In the genomic region with DNA sequence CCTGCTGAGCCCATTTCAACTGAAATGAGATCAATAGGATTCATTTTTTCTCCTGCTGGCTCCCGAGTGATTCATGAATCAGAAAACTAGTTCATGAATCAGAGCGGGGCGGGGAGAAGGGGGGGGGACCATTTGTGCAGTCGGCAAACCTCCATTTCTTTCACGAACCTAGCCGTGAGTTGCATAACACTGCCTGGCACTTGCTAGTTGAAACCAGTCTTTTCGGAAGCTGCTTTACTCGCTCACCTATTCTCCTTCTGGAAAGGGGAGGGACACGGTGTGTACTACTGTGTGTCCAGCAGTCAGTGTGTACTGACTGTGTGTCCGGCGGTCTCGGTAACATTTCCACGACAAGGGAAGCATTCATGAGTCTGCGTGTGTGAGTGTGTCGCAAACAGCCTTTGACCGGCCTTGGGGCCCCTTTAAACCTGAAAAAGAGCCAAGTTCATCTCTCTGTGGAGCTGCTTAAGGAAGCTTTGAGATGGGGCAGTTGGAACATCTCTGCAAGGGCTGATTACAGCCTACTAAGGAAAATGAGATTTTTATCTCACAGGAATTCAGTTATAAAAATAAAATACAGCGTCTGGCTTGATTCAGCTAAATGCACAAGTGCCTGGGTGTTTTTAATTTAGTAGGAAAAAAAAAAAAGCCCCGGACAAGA, we compare ENCODE assay signal across 8 mouse cellular contexts.
A peak's percentile ranks its signal among the peaks of the same experiment; 100 is the strongest.
DNase-seq lines count a peak whose midpoint lies in the region; ATAC-seq and TF ChIP-seq lines count a peak whose summit lies in the region.

No protein-coding gene starts in this region.

- 19% methylated on average over 18 of the region's 18 CpGs for WGBS in hindbrain, embryonic 14.5 days
- WGBS in lung, postnatal 0 days = 6% methylated on average over 18 of the region's 18 CpGs

- H3K27ac ChIP-seq in hindbrain, embryonic 14.5 days = peak overlapping the region; percentile 98
- H3K27ac ChIP-seq in lung, postnatal 0 days (ENCODE audit: low read length) = peak overlapping the region; percentile 97

- H3K4me2 ChIP-seq in hindbrain, embryonic 14.5 days (replicated peaks) = peak overlapping the region; percentile 42
- H3K4me2 ChIP-seq in lung, postnatal 0 days (replicated peaks; ENCODE audit: low read depth, low read length) = peak overlapping the region; percentile 40

- no peak for TF ChIP-seq CTCF in lung, postnatal 0 days (IDR thresholded peaks at IDR 0.05)

- H3K36me3 ChIP-seq in hindbrain, embryonic 14.5 days (replicated peaks; ENCODE audit: control insufficient read depth, insufficient read depth) = no peaks in the 10 kb centered on the region
- H3K36me3 ChIP-seq in lung, postnatal 0 days (ENCODE audit: insufficient read depth, low read length) = no peaks in the 10 kb centered on the region

- ATAC-seq in hindbrain, embryonic 14.5 days (ENCODE audit: low FRiP score) = no peak
- ATAC-seq in lung, postnatal 0 days = peak; percentile 6

- no peaks in the 10 kb centered on the region for H3K27me3 ChIP-seq in hindbrain, embryonic 14.5 days (ENCODE audit: control insufficient read depth, insufficient read depth, low read length)
- no peaks in the 10 kb centered on the region for H3K27me3 ChIP-seq in lung, postnatal 0 days (replicated peaks; ENCODE audit: insufficient read depth, low read length)

- TF ChIP-seq EP300 in lung, postnatal 0 days (IDR thresholded peaks at IDR 0.05) = peak; percentile 67

- H3K9me3 ChIP-seq in hindbrain, embryonic 14.5 days (ENCODE audit: control insufficient read depth, low read length) = no peaks in the 10 kb centered on the region
- H3K9me3 ChIP-seq in lung, postnatal 0 days (ENCODE audit: low read length) = no peaks in the 10 kb centered on the region

- peaks cover 77% of the 10 kb centered on the region for H3K4me1 ChIP-seq in hindbrain, embryonic 14.5 days (replicated peaks; ENCODE audit: control insufficient read depth, insufficient read depth, low read length)
- peaks cover 69% of the 10 kb centered on the region for H3K4me1 ChIP-seq in lung, postnatal 0 days (ENCODE audit: insufficient read depth, low read depth, low read length)

- H3K9ac ChIP-seq in hindbrain, embryonic 14.5 days = peak overlapping the region; percentile 52
- H3K9ac ChIP-seq in lung, postnatal 0 days (replicated peaks; ENCODE audit: low read depth) = peak overlapping the region; percentile 32; the same call in 1 of the 2 replicates

- no peak overlapping the region for H3K4me3 ChIP-seq in hindbrain, embryonic 14.5 days (replicated peaks; ENCODE audit: low read length)
- no peak overlapping the region; the same call in 1 of the 2 replicates for H3K4me3 ChIP-seq in lung, postnatal 0 days (ENCODE audit: low read depth, low read length)

- peak; percentile 55 to 71 for DNase-seq in adrenal gland, adult 18-20 months (ENCODE audit: low spot score in 2 of 2)
- DNase-seq in cerebellum, adult 8-10 months = peak; percentile 78
- DNase-seq in gastrocnemius, adult 18-20 months (ENCODE audit: low spot score) = peak; percentile 67
- peak; percentile 64 for DNase-seq in hindbrain, embryonic 14.5 days (ENCODE audit: low spot score)
- DNase-seq in layer of hippocampus, postnatal 25 days (ENCODE audit: extremely low spot score in 1 of 2, low spot score in 1 of 2) = peak; percentile 48 to 51
- peak; percentile 94 for DNase-seq in lung, postnatal 0 days (ENCODE audit: low spot score)
- DNase-seq in retina, postnatal 1 day = peak; percentile 79
- DNase-seq in spleen, postnatal 14 days (ENCODE audit: low spot score in 2 of 2) = no peak

Comparison
In these comparisons a context has a peak if more than half of its experiments do, and no peak if none do; other contexts are left out.
1. DNase-seq: peak in adrenal gland, adult 18-20 months (2 of 2), cerebellum, adult 8-10 months (single experiment), gastrocnemius, adult 18-20 months (single experiment), hindbrain, embryonic 14.5 days (single experiment), layer of hippocampus, postnatal 25 days (2 of 2), lung, postnatal 0 days (single experiment) and retina, postnatal 1 day (single experiment); none in spleen, postnatal 14 days (0 of 2).